Mouse (Mus musculus): ENCODE data around the gene Itpkb.

DNA sequence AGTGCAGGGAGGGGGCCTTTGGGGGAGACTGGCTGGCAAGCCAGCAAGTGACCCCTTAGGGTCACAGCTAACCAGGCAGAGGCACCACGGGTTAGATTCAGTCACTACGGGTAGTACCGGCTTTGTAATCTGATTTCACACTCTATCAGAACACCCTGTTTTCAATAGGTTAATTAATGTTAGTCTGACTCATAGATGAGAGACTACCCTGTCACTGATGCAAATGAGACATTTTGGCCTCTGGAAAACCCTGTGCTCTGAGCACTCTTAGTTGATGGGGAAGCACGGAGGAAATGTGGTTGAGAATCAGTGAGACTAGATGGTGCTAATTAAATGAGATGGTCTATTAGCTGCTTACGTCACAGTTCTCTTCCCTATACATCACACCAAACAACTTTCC lies 26.7 kb upstream of the Itpkb start:
- TF ChIP-seq ZC3H11A (IDR thresholded peaks at IDR 0.05; ENCODE audit: borderline replicate concordance, low read depth, low read length) (no peak), HCFC1 (IDR thresholded peaks at IDR 0.05; ENCODE audit: borderline replicate concordance, insufficient read depth, low read length) (no peak)
